Mouse (Mus musculus) brown adipose tissue, adult 24 weeks (tissue): Measurements from ENCODE around the gene Slc30a6. TPM values are rescaled to one million over a fixed set of nuclear protein-coding genes. Genes with fewer than 3 reads are reported as not detected.
"Not testable (repeated sequence)": the region's sequence is repeated elsewhere in the genome, so short reads cannot be mapped to it uniquely, and the experiment has no call there.

Experiments used
- H3K27ac ChIP-seq: fragments of 200-500 bp; replicated peaks from 2 replicates; pipeline ENCODE4 v1.5.1; 2012; ENCODE audit warnings: low read depth, mild to moderate bottlenecking, low read length
- H3K4me1 ChIP-seq: fragments of 200-500 bp; 2 replicates; pipeline ENCODE4 v1.6.1; 2012; ENCODE audit warnings: low read length, mixed read lengths; ENCODE audit not compliant: control insufficient read depth, insufficient read depth, insufficient read length
- H3K4me3 ChIP-seq: fragments of 200-500 bp; 2 replicates; pipeline ENCODE4 v1.5.1; 2012; ENCODE audit warnings: low read depth, mild to moderate bottlenecking, low read length, moderate library complexity; ENCODE audit not compliant: insufficient read depth
- polyA plus RNA-seq: library from polyadenylated mRNA; stranded (reverse); fragments of >200 nt; gene quantifications from 2 replicates; pipeline ENCODE4 v1.2.4, GENCODE M21; 2012; ENCODE audit not compliant: missing spikeins, insufficient read depth, insufficient read length

Gene Slc30a6
- polyA plus RNA-seq, 1 experiment = 12.0 TPM

GRCm38 (mm10) chr17:74467981-74468380, 72.6 kb downstream of the Slc30a6 start:
- H3K4me1 ChIP-seq, H3K27ac ChIP-seq, H3K4me3 ChIP-seq: not testable (repeated sequence)

GRCm38 (mm10) chr17:74470133-74470532, 74.7 kb downstream of the Slc30a6 start:
- not testable (repeated sequence) for H3K4me1 ChIP-seq, H3K4me3 ChIP-seq, H3K27ac ChIP-seq

Other genes starting within 250 kb of the Slc30a6 start
- gene Memo1, start 100.1 kb upstream of the Slc30a6 start, polyA plus RNA-seq = 81.4 and 105 TPM in 2 replicates
- gene Dpy30, start 71.7 kb upstream of the Slc30a6 start, polyA plus RNA-seq = 86.6 and 132 TPM in 2 replicates
- gene Spast, start 56.6 kb upstream of the Slc30a6 start, polyA plus RNA-seq = 14.8 and 18.7 TPM in 2 replicates
- gene Nlrc4, start 63.5 kb downstream of the Slc30a6 start, polyA plus RNA-seq = not detected in 2 replicates
- 68.4 and 72.0 TPM in 2 replicates for gene Yipf4, start 93.9 kb downstream of the Slc30a6 start, polyA plus RNA-seq
- 25.0 and 38.4 TPM in 2 replicates for gene Birc6, start 132.7 kb downstream of the Slc30a6 start, polyA plus RNA-seq